Mouse (Mus musculus) heart, adult 2 months (tissue): ENCODE measurements around the gene Tnnc1.

Experiments used
- CTCF ChIP-seq: fragments of 200-600 bp; IDR thresholded peaks from 2 replicates; pipeline ENCODE4 v1.8.1; 2022; ENCODE audit warnings: antibody characterized with exemption, mild to moderate bottlenecking, moderate library complexity
- EP300 ChIP-seq: fragments of 200-500 bp; IDR thresholded peaks from 2 replicates; pipeline ENCODE4 v1.6.1; 2011; ENCODE audit warnings: low read depth, low read length, control low read depth; ENCODE audit not compliant: insufficient read depth
- POLR2A ChIP-seq: fragments of 200-500 bp; IDR thresholded peaks from 2 replicates; pipeline ENCODE4 v1.6.1; 2011; ENCODE audit warnings: mild to moderate bottlenecking, low read depth, low read length, control low read depth; ENCODE audit not compliant: insufficient read depth

DNA sequence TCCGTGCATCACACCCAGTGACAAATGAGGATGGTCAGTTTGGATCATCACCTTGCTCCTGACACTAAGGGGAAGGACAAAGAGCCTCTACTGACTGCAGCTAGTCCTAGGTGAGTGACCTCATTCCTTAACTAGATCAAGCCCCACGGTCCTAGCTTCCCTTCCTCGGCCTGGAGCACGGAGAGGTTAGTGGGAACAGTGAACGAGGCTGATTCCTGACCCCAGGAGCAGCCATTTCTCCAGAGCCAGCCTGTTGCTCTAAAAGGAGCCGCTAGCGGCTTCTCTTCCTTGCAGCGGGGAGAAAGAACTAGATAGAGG is 2.9 kb upstream of the Tnnc1 start:
- TF ChIP-seq CTCF (no peak), EP300 (no peak), POLR2A (no peak)
